Mouse (Mus musculus): ENCODE measurements around the gene Rps6ka5.

- no peak for TF ChIP-seq CTCF (IDR thresholded peaks at IDR 0.05; ENCODE audit: low read depth, low read length)
- TF ChIP-seq POLR2A (IDR thresholded peaks at IDR 0.05; ENCODE audit: extremely low read depth, insufficient read depth, low read length) = no peak
Measured at GRCm38 (mm10) chr12:100505484-100505883, 221.3 kb downstream of the Rps6ka5 start.

All from liver, adult 2 months (tissue).